Mouse (Mus musculus) forelimb bud, embryonic 11.5 days (tissue): ENCODE measurements around the gene Igf1r.

Experiments
- DNase-seq: peaks from one replicate; pipeline ENCODE4 v3.0.0-alpha.2; 2012; ENCODE audit warnings: low read depth, low spot score

Igf1r gene

DNA sequence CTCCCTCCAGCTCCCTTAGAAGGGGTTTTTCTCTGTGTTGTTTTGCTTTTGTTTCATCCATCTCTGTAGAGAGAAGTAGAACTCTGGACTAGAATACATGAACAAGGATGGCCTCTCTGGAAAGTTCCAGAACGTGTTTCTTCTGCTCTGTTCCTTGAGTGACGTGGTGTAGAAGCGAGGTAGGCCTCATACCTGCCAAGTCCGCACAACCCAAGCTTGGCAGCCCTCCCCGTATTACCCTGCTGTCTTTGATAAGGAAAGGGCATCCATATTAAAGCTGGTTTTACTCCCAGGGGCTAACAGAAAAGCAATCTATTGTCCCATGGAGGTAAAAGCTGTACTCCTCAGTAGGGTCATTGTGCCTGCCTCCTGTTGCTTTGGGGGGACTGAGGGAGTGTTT lies 164.9 kb downstream of the Igf1r start:
- no peak for DNase-seq

DNA sequence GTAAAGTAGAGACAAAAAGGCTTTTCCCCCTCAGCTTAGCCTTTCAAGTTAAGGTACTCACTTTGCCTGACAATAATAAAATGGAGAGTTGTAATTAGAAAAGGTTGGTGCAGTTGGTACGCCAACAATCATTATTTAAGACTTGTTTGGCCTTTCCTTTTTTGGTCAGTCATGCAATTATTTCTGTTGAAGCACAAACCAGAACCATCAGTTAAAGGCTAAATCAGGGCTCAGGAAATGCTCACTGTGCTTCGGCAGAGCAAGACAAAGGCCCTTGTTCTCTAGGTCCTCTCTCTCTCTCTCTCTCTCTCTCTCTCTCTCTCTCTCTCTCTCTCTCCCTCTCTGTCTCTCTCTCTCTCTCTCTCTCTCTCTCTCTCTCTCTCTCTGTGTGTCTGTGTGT lies 165.4 kb downstream of the Igf1r start:
- peak; percentile 52 for DNase-seq

DNA sequence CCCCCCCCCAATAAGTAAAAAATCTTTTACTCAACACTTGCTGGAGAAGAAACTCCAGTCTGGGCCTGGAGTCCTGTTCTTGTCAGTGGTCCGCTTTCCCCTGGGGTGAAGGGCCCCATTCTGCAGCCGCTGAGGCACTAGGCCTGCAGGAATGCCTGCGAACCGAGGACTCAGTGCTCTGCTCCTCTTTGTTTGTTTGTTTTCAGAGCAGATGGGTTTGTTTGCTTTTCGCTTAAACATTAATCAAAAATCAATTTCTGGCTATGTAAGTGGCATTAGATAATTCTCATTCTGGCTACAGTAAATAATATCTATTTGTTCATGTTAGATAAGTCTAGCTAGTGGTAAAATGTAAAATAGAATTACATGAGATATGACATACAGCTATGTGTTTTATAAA lies 167.0 kb downstream of the Igf1r start:
- DNase-seq, result no peak

DNA sequence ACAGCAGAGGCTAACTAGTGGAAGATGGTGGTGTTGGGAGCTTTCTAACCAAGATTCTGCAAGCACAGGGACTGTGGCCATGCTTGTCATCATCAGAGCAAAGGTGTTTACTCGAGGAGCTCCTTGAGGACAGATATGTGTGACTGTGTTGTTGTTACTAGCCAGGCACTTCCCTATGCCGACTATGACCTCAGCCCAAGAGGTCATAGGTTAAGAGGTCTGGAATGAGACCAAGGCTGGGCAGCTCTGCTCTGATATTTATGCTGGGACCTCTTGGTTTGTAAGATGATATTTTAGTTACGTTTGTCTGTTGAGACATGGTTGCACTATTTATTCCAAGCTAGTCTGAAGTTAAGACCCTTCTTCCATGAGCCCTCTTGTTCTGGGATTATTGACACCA lies 169.8 kb downstream of the Igf1r start:
- DNase-seq, result no peak

DNA sequence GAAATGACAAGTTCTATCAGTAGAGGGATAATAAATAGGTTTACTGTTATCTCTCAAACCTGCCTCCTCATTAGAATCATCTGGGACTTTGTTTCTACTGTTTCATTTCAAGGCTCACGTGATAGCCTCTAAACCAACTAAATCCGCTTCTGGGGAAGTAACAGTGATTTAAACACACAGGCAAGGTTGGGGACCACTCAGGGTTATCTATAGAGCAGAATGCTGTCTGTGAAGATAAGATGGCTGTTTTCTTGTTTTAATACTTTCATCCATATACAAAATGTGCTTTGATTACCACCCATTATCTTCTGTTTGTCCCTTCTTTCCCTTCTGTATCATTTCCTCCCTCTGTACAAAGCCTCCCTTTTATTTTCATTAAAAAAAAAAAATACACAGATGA lies 172.7 kb downstream of the Igf1r start:
- DNase-seq, result no peak

DNA sequence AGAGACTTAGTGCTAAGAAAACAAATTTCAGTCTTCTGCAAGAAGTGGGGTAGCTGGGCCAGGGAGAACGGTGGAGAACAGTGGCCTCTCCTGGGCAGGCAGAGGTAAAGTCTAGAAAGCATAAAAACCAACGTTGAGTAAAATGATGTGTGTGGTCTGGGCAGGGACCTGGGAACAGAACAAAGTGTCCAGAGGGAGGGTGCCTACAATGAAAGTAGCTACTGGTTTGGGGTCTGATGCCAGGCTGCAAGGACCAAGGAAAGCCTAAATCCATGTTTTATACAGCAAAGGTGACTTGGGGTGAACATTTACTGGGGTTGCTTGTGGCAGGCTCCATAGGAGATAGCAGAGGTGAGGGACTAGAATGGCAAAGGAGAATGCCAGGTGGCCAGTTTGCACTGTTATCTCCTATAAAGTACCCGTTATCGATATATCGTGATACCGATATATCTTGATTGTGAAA lies 175.2 kb downstream of the Igf1r start:
- DNase-seq, result peak; percentile 35

DNA sequence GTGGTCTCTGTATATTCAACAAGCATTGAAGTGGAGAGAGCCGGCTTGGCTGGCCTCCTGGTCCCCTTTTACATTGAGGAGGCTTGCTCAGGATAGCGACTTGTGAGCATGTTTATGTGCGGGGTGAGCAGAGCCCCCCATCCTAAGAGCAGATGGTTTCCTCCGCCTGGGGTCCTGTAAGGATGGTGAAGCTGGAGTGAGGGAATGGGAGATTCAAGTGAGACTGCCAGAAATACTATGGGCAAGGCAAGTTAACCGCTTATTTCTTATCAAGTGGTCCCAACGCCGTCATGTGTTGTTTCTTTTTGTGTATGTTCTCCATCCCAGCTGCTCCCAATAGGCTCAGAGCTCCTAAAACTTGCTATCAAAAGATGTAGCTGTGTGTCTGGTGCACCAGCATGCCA lies 175.6 kb downstream of the Igf1r start:
- peak; percentile 18 for DNase-seq

DNA sequence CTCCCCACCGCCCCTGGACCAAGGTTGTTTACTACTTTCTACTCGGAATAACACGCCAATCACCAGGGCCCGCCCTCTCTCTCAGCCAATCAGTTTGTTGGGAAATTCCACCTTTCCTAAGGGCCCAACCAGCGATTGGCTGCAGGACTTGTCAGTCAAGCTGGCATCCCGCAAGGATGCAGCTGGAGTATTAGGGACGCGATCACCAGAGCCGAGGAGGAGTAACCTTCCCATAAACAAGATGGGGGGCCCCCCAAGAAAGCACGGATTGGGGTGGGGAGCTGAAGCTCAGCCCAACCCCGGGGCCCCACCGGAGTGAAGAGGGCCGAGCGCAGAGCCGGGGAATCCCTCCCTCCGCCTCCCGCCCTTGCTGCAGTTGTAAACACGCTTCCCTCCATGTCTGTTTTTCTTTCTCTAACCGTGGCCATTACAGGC lies 176.5 kb downstream of the Igf1r start:
- DNase-seq, result peak; percentile 100

DNA sequence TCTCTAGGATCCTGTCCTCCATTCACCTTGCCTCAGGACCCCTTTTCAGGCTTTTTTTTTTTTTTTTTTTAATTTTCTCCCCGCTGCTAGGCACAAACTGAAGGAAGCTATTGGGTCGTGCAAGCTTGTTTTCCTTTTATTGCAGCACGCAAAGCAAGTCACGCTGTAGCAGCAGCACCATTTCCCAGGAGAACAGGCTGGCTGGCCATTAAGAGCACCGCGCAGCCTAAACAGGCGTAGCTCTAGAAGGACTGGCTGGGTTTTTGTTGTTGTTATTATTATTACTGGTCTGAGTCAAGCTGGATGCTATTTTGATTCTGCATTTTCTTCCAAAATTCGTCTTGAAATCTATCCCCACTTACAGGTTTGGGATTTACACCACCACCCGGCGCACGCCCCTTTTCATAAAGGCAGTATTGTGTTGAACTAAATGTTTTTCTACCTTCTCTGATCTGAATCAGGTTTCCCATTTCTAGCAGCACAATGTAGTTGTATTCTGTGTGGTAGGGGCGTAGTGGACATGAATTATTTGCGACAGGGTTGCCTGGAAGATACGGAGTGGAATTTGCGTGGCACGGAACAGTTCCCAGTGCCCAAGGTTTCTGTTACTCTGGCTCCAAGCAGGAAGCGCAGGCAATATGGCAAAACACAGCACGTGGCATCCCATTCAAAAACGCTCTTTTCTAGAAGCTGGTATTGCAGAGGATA lies 177.1 kb downstream of the Igf1r start:
- peak; percentile 95 for DNase-seq

DNA sequence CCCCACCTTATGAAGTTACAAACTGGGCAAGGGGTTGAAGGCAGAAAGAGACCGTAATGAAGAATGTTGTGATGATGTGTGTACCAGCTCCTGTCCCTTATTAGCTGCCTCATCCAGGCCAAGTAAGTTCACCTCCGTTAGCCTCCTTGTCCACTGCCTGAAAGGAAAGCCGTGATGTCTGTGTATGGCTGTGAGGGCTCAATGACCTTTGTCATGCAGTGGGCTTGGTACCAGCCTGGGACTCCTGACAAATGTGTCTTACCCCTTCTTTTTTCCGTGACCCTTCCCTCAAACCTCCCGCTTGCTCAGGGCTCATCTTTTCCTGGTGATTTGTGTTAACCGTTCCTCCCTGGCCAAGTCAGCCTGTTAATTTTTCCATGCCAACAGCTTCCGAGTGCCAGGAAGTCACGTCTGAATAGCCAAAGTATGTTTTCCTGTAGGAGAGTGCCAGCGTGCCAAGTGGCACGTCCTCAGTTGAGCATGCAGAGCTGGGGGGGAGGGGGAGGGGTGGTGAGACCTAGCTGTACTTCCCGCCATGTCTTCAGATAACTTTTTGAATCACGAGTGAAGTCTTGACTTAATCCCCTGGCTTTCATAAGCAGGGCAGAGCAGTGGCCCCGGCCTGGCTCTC lies 178.4 kb downstream of the Igf1r start:
- no peak for DNase-seq

DNA sequence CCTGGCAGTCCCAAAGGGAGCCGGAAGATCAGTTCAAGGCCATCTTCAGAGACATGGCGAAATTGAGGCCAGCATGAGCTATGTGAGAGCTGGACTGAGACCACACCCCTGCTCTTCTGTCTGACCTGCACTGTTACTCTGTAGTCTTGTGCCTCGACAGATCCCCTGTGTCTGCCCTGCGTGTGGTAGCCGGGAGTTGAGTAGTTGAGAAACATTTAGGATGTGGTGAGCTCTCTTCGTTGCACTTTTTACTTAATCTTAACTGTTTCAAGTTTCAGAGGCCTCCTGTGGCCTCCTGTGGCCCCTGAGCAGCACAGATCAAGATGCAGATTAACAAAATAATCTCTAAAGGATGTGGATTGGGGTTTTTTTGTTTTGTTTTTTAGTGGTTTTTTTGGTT lies 181.1 kb downstream of the Igf1r start:
- no peak for DNase-seq

DNA sequence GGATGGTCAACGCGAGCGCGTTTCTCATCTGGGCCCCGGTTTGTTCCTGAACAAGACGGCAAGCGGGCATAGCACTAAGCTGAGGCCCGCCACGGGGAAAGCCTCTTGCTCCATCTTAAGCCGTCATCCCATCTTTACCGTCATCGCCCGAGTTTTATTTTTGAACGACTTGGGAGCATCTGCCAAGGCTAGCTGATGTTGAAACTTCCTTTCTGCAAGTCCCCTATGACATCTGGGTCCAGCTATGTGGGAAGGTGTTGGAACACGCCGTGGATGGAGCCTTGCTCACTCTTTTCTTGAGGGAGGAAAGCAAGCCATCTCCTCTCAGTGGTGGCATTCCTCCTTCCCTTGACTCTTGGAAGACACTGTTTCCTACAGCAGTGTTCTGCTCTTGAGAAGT lies 182.3 kb downstream of the Igf1r start:
- no peak for DNase-seq

DNA sequence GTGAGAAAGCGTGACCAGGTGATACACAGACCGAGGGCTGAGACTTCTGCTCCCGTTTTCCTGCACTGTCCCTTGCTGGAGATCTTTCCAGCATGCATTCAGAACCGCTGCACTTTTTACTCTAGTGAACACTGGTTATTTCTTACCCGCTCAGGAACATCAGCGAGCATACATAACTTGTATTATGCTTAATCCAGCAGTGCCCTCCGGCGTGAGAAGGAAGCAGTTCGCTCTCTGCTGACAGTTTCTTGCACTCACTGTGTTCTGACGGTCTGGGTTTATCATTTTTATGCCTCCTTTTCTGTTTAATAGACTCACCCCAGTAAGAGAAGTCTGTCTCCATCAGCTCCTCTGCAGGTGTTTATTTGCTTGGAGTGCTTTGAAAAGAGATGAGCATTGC lies 183.4 kb downstream of the Igf1r start:
- no peak for DNase-seq

DNA sequence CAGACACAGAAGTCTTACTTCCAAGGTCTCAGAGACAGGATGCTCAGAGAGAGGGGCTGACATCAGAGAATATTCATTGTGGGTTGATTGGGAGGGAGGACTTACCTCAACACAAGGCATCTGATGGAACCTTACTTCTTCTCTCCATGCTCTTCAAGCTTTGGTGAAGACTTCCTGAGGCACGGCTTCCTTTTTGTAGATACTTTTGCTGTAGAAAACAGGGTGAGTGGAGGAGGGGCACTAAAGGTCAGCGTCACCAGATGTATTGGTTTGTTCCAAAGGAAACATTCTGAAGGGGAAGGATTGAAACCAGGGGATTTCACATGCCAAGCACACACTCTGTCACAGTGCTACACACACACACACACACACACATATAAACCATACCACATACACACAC lies 186.8 kb downstream of the Igf1r start:
- no peak for DNase-seq

DNA sequence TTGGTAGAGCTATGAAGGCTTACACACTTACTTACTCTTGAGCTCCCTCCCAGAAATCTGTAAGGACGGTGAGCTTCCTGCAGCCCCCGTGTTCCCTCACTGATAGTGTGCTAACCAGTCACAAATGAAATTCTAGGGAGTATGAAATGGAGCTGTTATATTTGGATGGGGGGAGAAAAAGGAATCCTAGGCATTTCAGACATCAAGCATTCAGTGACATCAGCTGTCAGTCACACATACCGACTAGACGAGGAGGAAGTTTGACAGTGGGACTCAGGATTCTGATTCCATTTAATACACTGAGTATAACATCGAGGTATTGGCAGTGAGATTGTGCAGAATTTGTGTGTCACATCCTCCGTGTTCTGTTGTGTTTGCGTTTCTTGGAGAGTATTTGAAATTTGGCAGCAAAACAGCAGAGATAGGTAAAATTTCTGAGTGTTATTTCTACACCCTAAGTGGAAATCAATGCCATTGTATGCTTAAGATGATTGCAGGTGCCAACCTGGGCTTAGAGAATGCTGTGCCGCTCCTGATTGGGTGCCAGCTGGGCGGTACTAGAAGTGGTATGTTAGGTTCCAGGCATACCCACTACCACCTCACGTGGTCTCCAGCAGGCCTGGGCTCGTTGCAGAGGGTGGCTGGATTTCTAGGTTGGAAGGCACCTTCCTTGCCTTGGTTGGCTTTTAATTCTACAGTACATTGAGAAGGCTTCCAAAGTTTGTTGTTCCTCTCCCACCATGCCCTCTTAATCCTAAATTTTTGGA lies 187.6 kb downstream of the Igf1r start:
- no peak for DNase-seq

DNA sequence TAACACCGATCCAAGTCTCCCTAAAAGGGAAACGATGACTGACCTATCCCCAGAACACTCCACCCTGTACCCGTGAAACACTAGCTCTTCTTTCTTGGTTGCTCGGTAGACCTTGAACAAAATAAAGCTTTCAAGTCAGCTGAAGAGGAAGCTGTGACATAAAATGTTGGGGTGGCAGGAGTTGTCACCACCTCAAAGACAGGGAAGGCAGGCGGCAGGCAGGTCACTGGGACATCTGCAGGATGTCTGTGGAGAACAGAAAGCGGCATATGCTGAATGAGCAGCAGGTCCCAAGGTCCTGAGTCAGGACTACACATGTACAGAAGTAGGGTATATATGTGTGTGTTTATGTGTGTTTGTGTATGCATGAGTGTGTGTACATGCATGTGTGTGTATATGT lies 191.6 kb downstream of the Igf1r start:
- DNase-seq, result no peak

DNA sequence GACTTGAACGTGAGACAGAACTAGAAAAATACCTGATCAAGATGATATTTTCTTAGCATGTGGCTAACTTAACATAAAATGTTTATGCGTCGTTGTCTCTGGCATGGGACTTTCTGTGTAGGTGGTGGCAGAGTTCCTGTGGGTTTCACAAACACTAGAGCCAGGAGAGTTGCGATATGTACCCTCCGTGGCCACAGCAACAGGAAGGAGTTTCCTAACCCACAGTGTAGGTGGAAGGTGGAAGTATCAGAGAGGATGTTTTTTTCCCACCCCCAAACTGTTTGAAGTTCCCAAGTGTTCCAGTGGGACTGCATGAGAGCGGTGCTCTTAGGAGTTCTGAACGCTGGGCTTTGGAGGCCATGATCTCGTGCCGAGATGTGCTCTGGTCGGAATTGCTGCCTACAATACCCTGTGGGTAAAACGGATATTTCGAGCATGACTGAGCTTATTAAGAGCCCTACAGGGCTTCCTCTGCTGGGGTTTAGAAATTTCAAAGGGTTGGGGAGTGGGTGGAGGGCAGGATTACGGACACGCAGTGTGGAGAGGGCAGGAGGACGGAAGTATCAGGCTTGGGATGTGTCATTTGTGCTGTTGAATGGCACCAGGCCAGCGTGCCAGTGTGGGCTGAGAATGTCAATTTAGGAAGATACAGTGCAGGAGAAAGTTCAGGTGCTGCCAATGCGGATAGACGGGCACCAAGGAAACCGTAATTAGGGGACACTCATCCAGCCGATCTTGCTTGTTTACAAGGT lies 195.8 kb downstream of the Igf1r start:
- DNase-seq, result no peak

DNA sequence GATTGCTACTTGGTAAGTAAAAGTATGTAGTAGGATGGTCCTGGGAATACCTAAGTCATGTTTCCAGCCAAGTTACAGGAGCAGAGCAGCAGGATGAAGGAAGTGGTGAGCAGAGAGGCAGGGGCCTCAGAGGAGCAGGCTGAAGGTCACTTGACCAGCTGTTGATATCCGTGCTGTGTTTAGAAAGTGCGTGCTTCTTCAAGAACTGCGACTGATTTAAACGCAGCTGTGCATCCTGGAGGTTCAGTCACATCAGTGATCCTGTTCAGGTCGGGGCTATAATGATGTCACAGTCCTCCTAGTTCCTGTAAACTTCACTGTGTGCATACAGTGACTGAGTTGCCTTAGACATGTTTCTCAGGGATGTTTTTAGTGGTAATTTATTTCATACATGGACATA lies 199.3 kb downstream of the Igf1r start:
- DNase-seq, result peak; percentile 12

DNA sequence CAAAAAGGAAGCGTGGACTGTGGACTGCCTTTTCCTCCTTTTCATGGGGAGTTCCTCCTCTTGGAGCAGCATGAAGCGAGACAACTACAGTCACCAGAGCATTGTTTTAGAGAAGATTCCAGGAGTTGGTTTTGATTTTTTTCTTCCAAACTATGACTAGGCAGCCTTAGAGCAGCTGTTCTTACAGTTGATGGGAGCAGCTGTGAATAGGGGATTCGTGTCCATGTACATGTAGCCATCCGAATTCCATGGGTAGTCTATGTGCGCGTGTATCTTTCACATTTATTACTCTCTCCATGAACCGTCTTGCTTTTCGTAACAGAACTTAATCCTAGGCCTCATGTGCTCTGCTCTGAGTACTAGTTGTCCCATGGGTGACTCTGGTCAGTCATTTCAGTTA lies 199.8 kb downstream of the Igf1r start:
- DNase-seq, result no peak

DNA sequence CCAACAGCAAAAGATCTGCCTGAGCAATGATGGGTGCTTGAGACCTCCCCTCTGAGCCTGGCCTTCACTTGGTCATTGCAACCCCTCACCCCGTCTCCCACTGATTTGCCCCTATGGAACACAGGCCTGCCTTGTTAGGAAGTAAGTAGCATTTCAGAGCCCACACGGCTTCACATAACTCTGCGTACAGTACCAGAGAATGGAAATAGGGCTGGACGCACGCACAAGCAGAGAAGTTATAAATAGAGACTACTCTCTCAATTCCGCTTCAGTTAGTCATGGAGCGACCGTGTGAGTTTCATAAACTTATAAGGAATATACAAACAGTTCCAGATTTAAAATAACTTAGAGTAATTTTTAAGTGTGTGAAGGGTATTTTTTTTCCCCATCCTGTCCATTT lies 200.6 kb downstream of the Igf1r start:
- no peak for DNase-seq

DNA sequence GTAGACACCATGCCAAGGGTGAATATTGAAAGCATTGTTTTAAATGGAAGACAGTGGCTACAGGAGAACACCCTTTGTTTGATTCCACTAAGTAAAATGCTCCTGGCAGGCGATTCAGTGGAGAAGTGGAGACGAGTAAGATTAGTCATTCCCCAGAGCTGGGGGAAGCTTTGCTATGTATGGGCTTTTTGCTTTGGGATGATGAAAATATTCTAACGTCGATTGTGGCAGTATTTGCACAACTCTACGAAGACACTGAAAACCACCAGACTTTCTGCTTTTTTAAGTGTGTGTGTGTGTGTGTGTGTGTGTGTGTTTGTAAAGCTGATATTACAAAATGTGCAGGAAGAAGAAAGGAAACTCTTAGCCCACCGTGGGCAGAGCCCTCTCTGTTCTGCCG lies 202.0 kb downstream of the Igf1r start:
- DNase-seq, result no peak
